Mouse (Mus musculus) hematopoietic stem cell, adult 5-6 weeks (primary cell): ENCODE data around the gene Chd3. TPM values are rescaled to one million over a fixed set of nuclear protein-coding genes. Genes with fewer than 3 reads are reported as not detected.
"Not testable (repeated sequence)": the region's sequence is repeated elsewhere in the genome, so short reads cannot be mapped to it uniquely, and the experiment has no call there.

Experiments
- ATAC-seq, 2 experiments: fragments of 125-278 bp in 1 of 2; replicated peaks in 1 of 2; 2 replicates each; pipeline ENCODE4 v1.8.0; 2016 to 2017; ENCODE audit warnings: inconsistent platforms in 2 of 2, mild to moderate bottlenecking in 2 of 2, moderate number of reproducible peaks in 2 of 2, low read depth in 1 of 2, moderate TSS enrichment in 1 of 2; ENCODE audit not compliant: low FRiP score in 2 of 2, poor library complexity in 2 of 2, severe bottlenecking in 2 of 2, insufficient read depth in 1 of 2, low TSS enrichment in 1 of 2
- total RNA-seq: library from RNA; stranded (forward); fragments of 172-1452, 232-1000 nt; gene quantifications from 2 replicates; pipeline ENCODE4 v1.2.3, GENCODE M21; 2017

Gene Chd3
- total RNA-seq, 1 experiment from 2014 or later, result 128 TPM

DNA sequence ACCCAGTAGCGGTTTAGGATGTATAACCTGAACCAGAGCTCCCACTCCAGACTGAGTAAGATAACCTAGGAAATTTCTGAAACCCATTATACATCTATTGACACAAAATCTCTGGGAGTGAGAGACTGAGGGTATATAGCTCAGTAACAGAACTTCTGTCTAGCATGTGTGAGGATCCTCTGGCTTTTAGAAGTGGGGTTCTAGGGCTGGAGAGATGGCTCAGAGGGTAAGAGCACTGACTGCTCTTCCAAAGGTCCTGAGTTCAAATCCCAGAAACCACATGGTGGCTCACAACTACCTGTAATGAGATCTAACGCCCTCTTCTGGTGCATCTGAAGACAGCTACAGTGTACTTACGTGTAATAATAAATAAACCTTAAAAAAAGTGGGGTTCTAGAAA lies 51.2 kb downstream of the Chd3 start:
- ATAC-seq, result not testable (repeated sequence)

- ATAC-seq, result no peak
Observed at GRCm38 (mm10) chr11:69316361-69316760, 52.8 kb downstream of the Chd3 start.

DNA sequence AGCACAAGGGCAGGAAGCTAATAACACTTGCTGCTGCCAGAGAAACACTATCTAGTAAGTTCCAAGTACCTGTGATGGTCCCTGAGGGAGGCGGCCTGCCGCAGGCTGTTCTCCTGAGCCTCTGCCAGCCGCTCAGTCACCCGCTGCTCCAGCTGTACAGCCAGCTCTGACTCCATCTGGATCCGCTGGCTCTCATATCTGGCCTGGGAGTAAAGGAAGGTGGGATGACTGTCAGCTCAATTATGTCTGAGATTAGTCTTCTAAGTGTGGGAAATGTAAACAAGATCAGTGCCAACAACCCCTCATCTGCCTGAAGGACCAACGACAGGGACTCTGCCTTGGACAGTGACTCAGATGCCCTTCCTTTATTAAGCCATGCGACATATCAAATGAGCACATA lies 57.9 kb downstream of the Chd3 start:
- ATAC-seq, result no peak

- no peak for ATAC-seq
Observed at GRCm38 (mm10) chr11:69306039-69306438, 63.2 kb downstream of the Chd3 start.

DNA sequence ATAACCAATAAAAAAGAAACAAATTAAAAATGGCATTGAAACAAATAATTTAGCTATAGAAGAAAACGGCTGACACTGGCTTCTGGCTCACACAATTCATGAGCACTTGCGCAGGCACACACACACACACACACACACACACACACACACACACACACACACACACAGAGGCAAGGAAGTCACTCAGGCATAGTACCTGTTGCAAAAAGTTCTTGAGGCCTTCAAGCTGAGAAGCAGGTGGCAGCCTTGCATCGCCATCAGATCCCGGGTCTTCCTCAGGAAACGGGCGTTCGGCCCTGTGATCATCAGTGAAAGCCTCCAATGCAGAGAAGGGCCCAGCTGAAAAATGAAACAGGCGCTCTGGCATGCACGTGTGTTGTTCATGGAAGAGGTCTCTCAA lies 63.9 kb downstream of the Chd3 start:
- ATAC-seq, result no peak

DNA sequence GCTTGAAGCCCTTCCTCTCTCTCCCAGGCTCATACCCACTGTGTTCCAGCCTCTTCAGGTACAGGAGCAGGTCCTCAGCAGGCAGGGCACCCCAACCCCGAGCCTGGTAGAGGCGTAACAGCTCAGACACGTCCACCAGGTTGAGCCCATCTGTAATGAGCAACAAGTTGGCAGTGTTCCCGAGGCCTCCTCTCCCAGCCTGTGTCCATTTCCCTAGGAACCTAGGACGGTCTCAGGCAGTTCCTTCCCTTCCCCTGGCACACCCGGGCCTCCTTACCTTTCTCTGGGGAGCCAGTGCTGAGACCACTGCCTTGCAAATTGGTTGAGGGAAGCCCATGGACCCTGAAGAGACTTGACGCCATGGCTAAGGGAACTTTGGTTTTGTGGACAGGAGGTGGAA lies 66.4 kb downstream of the Chd3 start:
- no peak for ATAC-seq

- no peak for ATAC-seq
Observed at GRCm38 (mm10) chr11:69298231-69298630, 71.0 kb downstream of the Chd3 start.

DNA sequence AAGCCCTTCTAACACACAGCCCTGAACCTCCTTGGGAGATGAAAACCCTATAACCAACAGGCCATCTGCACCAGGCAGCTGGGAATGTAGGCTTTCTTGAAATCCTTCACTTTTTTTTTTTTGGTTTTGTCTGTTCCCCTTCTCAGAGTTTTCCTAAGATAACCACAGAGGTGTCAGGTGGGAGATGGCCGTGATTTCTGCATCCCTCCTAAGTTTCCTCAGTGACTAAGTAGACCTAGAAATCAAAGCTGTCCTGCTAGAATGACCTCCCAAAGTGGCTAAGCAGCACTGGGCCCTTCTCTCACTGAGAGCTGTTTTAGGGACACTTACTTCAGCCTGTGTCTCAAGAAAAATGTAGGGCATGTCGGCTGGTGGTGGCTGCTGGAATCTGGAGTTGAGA lies 71.4 kb downstream of the Chd3 start:
- ATAC-seq, result no peak

DNA sequence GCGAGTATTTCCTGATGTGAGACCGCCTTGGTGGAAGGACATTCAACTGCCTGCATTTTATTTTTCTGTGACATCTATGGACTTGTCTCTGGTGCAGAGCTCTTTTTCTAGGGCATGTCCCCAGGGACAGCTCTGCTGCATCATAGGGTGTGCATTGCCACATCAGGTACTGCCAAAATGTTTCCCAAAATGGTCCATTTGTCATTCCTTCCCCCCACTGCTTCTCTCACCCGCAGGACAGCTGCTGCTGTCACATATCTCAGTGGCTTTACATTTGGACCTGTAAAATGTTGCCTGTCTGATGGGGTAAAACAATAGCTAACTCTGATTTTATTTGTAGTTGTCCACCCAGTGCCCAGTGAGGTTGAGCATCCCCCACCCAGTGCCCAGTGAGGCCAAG lies 73.9 kb downstream of the Chd3 start:
- no peak for ATAC-seq

Other genes starting within 250 kb of the Chd3 start
- not detected in 2 replicates for gene Hes7, start 249.0 kb downstream of the Chd3 start, total RNA-seq
- not detected in 2 replicates for gene 9130213A22Rik, start 246.8 kb downstream of the Chd3 start, total RNA-seq
- gene Aloxe3, start 243.5 kb downstream of the Chd3 start, total RNA-seq, result not detected in 2 replicates
- gene Alox12b, start 212.4 kb downstream of the Chd3 start, total RNA-seq, result not detected in 2 replicates
- gene Alox8, start 171.6 kb downstream of the Chd3 start, total RNA-seq, result 0.30 TPM in 1 of 2 replicates, not detected in the other
- gene Gucy2e, start 132.4 kb downstream of the Chd3 start, total RNA-seq, result not detected in 2 replicates
- 23.0 and 30.4 TPM in 2 replicates for gene Cntrob, start 45.6 kb downstream of the Chd3 start, total RNA-seq
- 48.6 and 57.3 TPM in 2 replicates for gene Trappc1, start 45.4 kb downstream of the Chd3 start, total RNA-seq
- gene Kcnab3, start 43.1 kb downstream of the Chd3 start, total RNA-seq, result 1.1 TPM in 1 of 2 replicates, not detected in the other
- 10.7 and 14.6 TPM in 2 replicates for gene Rnf227, start 28.9 kb downstream of the Chd3 start, total RNA-seq
- gene Naa38, start 26.1 kb upstream of the Chd3 start, total RNA-seq, result 93.2 and 152 TPM in 2 replicates
- gene Cyb5d1, start 26.2 kb upstream of the Chd3 start, total RNA-seq, result 59.7 and 69.7 TPM in 2 replicates
- 0.74 and 1.5 TPM in 2 replicates for gene Tmem88, start 28.8 kb upstream of the Chd3 start, total RNA-seq
- gene Kdm6b, start 44.3 kb upstream of the Chd3 start, total RNA-seq, result 4.4 and 12.4 TPM in 2 replicates
- under 0.01 TPM in 1 of 2 replicates, not detected in the other for gene Dnah2, start 179.7 kb upstream of the Chd3 start, total RNA-seq
- gene Efnb3, start 190.8 kb upstream of the Chd3 start, total RNA-seq, result 0.10 TPM in 1 of 2 replicates, not detected in the other
- gene Wrap53, start 210.8 kb upstream of the Chd3 start, total RNA-seq, result 4.6 and 6.4 TPM in 2 replicates
- gene Trp53, start 211.0 kb upstream of the Chd3 start, total RNA-seq, result 68.4 and 96.6 TPM in 2 replicates
- gene Atp1b2, start 236.5 kb upstream of the Chd3 start, total RNA-seq, result 1.0 and 7.6 TPM in 2 replicates
- gene Shbg, start 248.5 kb upstream of the Chd3 start, total RNA-seq, result not detected in 2 replicates